Mouse (Mus musculus) v-Abl transformed pro-B cells (cell line): ENCODE results near the gene Obscn.

ENCODE experiments used
- in situ Hi-C, 2 experiments: fragments of 400-800 bp; cut with MboI; formaldehyde crosslinking; loops; one replicate each; pipeline ENCODE4 v1.15.1; 2025; ENCODE audit not compliant: unreplicated experiment in 2 of 2

The Obscn gene

DNA sequence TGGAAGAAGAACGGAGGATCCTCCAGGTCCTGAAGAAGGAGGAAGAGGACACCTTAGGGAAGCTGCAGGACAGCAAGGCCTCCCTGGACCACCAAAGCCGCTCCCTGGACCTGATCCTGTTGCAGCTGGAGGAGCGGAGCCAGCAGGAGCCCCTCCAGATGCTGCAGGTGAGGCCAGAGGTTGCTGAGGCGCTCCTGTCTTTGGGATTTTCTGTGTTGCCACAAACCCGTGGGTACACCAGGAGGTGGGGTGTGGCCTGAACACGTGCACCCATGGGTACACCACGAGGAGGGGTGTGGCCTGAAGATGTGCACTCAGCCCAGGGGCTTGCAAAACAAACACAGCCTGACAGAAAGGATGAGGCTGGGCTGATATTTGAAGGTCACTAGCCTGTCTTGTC lies 167.7 kb downstream of the Obscn start:
- in situ Hi-C loops = loop anchor here (5.0 to 25.0 kb wide), 9 partner anchors 46 to 656 kb away; partner anchors contain the start of genes Gjc2 (in 2 of the 2) and Zfp692 (in 1 of the 2)

- in situ Hi-C loops = loop anchor here (5.0 to 25.0 kb wide), 9 partner anchors 47 to 655 kb away; partner anchors contain the start of genes Gjc2 (in 2 of the 2) and Zfp692 (in 1 of the 2)
Observed at GRCm38 (mm10) chr11:58967346-58967745, 168.9 kb downstream of the Obscn start.

- in situ Hi-C loops = loop anchor here (5.0 to 25.0 kb wide), 9 partner anchors 50 to 653 kb away; partner anchors contain the start of genes Gjc2 (in 2 of the 2) and Zfp692 (in 1 of the 2)
Observed at GRCm38 (mm10) chr11:58965001-58965760, 171.0 kb downstream of the Obscn start.

DNA sequence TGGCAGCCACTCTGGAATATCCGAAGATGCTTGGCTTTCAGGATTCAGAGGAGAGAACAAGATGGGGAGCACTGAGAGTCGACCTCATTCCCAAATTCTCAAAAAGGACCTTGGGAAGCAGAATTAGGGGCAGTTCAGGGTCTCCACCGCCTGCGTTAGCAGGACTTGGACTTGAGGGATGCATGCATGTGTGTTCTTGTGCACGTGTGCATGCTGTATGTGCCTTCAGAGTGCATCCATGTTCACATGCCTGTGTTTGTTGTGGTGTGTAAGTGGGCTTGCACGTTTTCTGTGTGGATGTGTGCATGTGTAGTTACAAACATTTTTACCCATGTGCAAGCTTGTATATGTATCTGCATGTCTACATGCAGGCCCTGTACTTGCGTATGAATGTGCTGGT lies 172.0 kb downstream of the Obscn start:
- in situ Hi-C loops = loop anchor here (10.0 to 25.0 kb wide), 4 partner anchors 51 to 652 kb away; partner anchors contain the start of genes Gjc2 (in 1 of the 2) and Zfp692 (in 1 of the 2)

DNA sequence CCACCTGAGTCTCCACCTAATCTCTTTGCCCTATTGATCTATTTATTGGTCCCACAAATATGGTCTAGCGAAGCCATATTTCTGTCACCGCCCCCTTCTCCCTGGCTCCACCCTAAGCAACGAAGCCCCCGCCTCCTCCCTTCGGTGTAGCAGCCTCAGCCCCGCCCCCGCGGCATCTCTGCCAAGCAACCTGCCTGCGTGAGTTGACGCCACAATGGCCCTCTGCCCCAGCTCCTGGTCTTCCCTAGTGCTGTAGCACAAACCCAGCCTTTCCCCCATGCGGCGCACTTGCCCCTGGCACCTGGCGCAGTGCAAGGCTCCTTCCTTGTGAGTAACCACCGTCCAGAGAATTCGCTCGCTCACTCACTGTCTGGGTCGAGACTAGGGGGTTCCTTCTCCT lies 172.7 kb downstream of the Obscn start:
- in situ Hi-C loops = loop anchor here (10.0 to 25.0 kb wide), 4 partner anchors 51 to 651 kb away; partner anchors contain the start of genes Gjc2 (in 1 of the 2) and Zfp692 (in 1 of the 2)

GRCm38 (mm10) chr11:58961364-58962177 lies 174.6 kb downstream of the Obscn start:
- in situ Hi-C loops = loop anchor here (10.0 to 25.0 kb wide), 4 partner anchors 53 to 649 kb away; partner anchors contain the start of genes Gjc2 (in 1 of the 2) and Zfp692 (in 1 of the 2)

DNA sequence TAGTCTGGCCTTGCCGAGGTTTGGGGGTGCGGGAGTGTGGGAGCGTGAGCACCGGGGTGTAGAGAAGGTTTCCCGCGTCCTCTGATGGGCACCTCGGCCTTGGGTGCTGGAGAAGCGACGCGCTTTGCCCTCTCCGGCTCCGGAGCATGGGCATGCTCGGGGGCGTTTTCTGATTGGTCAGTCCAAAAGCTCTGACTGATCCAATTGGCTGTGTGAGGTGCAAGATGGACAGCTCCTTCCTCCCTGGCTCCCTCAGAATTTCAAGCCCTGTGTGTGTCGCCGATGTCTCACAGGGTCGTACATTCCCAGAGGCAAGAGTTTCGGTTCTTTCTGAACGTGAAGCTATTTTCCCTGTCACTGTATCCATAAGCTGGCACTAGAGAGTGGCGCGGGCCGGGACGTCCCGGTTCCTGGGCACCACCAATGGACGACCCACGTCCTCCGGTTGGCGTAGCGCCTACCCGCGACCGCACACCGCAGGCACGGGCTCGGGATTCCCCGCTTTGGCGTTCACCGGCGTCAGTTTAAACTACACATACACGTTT lies 176.2 kb downstream of the Obscn start:
- in situ Hi-C loops = loop anchor here (5.0 to 25.0 kb wide), 6 partner anchors 38 to 655 kb away; partner anchors contain the start of genes Zfp692 (in 2 of the 2) and Gjc2 (in 1 of the 2)

DNA sequence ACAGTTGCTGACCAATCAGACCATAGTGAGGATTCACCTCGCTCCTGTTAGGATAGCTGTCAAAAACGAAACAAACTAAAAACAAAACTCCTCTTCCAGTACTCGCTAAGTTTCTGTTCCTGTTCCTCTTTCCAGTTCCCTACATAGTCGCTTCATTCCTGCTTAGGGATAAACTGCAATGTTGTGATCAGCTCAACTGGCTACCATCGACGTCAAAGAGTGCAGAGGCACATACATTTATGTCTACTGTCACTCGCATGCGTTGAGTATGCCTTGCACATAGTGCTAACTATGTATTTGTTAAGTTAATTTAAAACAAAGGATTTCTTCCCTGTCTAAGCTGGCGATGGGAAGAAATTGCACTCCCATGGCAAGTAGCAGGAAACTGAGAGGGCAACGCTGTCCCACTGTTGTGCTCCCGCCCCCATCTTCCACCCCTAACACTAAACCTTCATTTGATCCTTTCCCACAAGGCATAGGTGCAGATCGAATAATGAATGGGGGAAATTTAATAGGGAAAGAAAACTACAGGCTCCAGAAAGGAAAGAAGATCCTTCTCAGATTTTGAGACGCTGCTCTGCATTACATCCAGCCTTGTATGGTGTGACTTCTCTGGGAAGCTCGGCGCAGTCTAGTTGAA lies 176.9 kb downstream of the Obscn start:
- in situ Hi-C loops = loop anchor here (5.0 to 25.0 kb wide), 4 partner anchors 37 to 655 kb away; partner anchors contain the start of gene Zfp692 (in 2 of the 2)

GRCm38 (mm10) chr11:58958536-58958935 lies 177.7 kb downstream of the Obscn start:
- in situ Hi-C loops = loop anchor here (5.0 to 25.0 kb wide), 4 partner anchors 36 to 654 kb away; partner anchors contain the start of gene Zfp692 (in 2 of the 2)

GRCm38 (mm10) chr11:58957226-58957914 lies 178.8 kb downstream of the Obscn start:
- in situ Hi-C loops = loop anchor here (5.0 to 25.0 kb wide), 4 partner anchors 35 to 653 kb away; partner anchors contain the start of gene Zfp692 (in 2 of the 2)

GRCm38 (mm10) chr11:58955868-58956257 lies 180.3 kb downstream of the Obscn start:
- in situ Hi-C loops = loop anchor here (5.0 to 25.0 kb wide), 4 partner anchors 34 to 651 kb away; partner anchors contain the start of gene Zfp692 (in 2 of the 2)

DNA sequence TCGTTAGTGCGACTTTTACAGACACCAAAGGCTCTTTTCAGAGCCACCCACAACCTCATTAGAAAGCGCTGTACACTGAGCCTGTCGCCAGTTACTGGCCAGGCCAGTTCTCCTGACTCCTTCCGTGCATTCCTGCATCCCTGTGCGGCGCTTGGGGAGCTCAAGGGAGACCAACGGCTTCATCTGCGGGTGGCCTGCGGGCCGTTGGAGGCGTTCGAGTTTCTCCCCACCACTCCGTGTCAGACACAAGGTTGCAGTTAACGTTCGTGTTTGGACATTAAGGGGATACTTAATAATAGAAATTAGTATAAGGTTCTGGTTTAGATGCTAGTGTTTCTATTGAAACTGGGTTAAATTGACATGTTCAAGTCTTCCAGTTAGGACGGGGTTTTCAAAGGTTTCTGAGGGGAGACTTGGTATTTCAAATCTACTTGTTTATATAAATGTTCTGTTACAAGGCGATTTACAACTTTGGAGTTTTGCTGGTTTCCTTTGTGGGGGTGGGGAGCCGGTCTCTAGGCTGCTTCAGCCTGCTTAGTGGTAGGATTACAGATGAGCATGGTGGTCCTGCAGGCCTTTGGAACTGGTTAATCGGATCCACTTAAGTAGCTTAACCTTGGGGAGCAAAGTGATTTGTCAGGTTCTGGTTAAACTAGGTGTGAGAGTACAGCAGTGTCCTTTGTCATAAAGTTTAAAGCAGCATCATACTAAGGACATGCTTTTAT lies 180.9 kb downstream of the Obscn start:
- in situ Hi-C loops = loop anchor here (5.0 to 25.0 kb wide), 4 partner anchors 33 to 651 kb away; partner anchors contain the start of gene Zfp692 (in 2 of the 2)

DNA sequence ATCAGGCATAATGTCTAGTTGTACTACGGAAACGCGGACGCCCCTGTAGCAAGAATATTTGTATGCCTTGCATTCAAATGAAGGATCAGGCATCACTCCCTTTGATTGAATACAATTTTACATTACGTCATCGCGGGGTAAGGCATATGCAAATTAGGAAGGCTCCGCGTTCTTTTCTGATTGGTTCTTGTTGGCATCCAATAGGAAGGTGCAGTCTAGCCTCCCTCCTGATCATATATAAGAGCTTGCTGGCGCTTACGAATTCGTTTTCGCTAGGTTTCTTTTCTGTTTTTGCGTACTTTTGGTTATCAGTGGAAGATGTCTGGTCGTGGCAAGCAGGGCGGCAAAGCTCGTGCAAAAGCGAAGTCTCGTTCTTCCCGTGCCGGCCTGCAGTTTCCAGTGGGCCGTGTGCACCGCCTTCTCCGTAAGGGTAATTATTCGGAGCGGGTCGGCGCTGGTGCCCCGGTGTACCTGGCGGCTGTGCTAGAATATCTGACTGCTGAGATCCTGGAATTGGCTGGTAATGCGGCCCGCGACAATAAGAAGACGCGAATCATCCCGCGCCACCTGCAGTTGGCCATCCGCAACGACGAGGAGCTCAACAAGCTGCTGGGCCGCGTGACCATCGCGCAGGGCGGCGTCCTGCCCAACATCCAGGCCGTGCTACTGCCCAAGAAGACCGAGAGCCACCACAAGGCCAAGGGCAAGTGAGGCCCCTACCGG lies 181.6 kb downstream of the Obscn start, which contains the start of the genes Hist3h2a and Trim17:
TSS of gene Hist3h2a (plus strand) at position 266 of the 723 bp plus-strand sequence.
TSS of gene Trim17 (plus strand) at position 266 of the 723 bp plus-strand sequence.
- in situ Hi-C loops = loop anchor here (5.0 to 25.0 kb wide), 4 partner anchors 32 to 650 kb away; partner anchors contain the start of gene Zfp692 (in 2 of the 2)

DNA sequence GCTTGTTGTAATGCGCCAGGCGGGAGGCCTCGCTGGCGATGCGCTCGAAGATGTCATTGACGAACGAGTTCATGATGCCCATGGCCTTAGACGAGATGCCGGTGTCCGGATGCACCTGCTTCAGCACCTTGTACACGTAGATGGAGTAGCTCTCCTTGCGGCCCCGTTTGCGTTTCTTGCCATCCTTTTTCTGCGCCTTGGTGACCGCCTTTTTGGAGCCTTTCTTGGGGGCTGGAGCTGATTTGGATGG lies 182.1 kb downstream of the Obscn start:
- in situ Hi-C loops = loop anchor here (10.0 to 25.0 kb wide), 3 partner anchors 533 to 649 kb away; partner anchors contain the start of gene Zfp692 (in 2 of the 2)

DNA sequence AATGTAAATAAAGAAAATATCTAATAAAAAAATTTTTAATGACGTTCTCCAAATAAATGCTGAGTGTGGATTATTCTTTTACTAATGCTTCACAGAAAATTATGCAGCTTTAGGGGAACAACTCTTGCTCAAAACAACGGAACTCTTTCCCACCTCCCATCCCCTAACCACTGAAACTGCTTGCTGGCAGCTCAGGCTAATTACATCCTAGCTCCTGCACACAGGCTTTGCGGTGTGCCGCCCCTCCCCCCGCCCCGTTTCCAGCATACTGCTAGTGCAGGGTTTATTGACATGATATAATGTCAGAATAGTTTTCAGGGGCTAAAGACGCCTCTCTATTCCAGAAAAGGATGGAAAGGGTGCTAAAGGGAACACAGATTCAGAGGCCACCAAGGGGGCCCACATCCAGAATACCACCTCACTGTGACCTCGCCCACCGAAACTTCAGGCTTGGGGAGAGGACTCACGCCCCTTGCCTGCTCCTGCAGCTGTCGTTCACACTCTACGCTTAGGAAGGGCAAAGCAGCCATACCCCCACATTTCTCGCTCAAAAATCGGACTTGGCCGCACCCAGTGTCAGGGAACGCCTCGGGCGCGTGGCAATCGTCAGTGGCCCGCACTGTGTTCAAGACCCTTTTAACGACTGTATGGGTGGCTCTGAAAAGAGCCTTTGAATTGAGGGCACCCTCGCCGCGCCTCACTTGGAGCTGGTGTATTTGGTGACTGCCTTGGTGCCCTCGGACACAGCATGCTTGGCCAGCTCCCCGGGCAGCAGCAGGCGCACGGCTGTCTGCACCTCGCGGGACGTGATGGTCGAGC lies 182.6 kb downstream of the Obscn start:
- in situ Hi-C loops = loop anchor here (10.0 to 25.0 kb wide), 3 partner anchors 534 to 649 kb away; partner anchors contain the start of gene Zfp692 (in 2 of the 2)

- in situ Hi-C loops = loop anchor here (10.0 to 25.0 kb wide), 3 partner anchors 536 to 646 kb away; partner anchors contain the start of gene Zfp692 (in 2 of the 2)
Observed at GRCm38 (mm10) chr11:58951210-58951609, 185.0 kb downstream of the Obscn start.
